Mouse (Mus musculus): ENCODE measurements at regions not wholly inside any gene's neighbourhood (a gene's known extent, or its start where the extent isn't known, plus 50 kb on each side); places are given as distances from the start of the nearest gene placed in this dataset.

- no peaks in the 10 kb centered on the region for H3K36me3 ChIP-seq
- 0 out of 2 replicates have a peak, but pooled peaks cover 2% of the 10 kb centered on the region for H3K4me1 ChIP-seq
- H3K27ac ChIP-seq (replicated peaks): no peak overlapping the region
- no peaks in the 10 kb centered on the region for H3K9me3 ChIP-seq
- no peak overlapping the region for H3K9ac ChIP-seq (replicated peaks)
- no peaks in the 10 kb centered on the region for H3K27me3 ChIP-seq
- no peak overlapping the region for H3K4me2 ChIP-seq (replicated peaks)
- ATAC-seq (ENCODE audit: low FRiP score, low read depth): no peak
- H3K4me3 ChIP-seq: no peak overlapping the region
- WGBS: 88% methylated on average over 1 of the region's 1 CpGs
Measured at GRCm38 (mm10) chr4:7195619-7196018, 1043.2 kb downstream of the Car8 start.

DNA sequence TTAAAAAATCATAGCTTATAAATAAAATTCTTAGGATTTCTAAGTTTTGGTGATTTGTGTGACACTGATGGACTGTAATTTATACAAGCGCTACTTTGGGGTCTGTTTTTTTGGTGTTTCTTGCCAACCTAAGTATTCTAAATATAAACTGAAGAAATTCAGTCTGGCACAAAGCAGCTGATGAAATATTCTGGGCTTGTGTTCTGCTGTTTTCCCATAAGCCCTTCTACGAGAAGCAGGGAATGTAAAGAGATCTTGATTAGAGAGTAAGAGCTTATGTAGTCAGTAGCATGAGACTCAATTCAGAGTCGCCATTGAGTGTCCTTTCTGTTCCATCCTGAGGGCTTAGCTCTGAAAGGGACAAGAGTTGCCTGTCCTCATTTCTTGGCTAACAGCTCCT lies 1046.9 kb downstream of the Car8 start:
- WGBS: 82% methylated on average over 3 of the region's 3 CpGs
- H3K9me3 ChIP-seq: no peaks in the 10 kb centered on the region
- H3K27me3 ChIP-seq: no peaks in the 10 kb centered on the region
- no peak for ATAC-seq (ENCODE audit: low FRiP score, low read depth)
- H3K4me3 ChIP-seq: no peak overlapping the region
- no peak overlapping the region for H3K27ac ChIP-seq (replicated peaks)
- H3K36me3 ChIP-seq: no peaks in the 10 kb centered on the region
- H3K4me1 ChIP-seq: 0 out of 2 replicates have a peak, but pooled peaks cover 2% of the 10 kb centered on the region
- no peak overlapping the region for H3K9ac ChIP-seq (replicated peaks)
- H3K4me2 ChIP-seq (replicated peaks): no peak overlapping the region

- H3K27me3 ChIP-seq: no peaks in the 10 kb centered on the region
- no peak for ATAC-seq (ENCODE audit: low FRiP score, low read depth)
- H3K9me3 ChIP-seq: no peaks in the 10 kb centered on the region
- no peak overlapping the region for H3K4me3 ChIP-seq
- no peak overlapping the region for H3K4me2 ChIP-seq (replicated peaks)
- 0 out of 2 replicates have a peak, but pooled peaks cover 2% of the 10 kb centered on the region for H3K4me1 ChIP-seq
- WGBS: 81% methylated on average over 3 of the region's 3 CpGs
- no peaks in the 10 kb centered on the region for H3K36me3 ChIP-seq
- no peak overlapping the region for H3K9ac ChIP-seq (replicated peaks)
- no peak overlapping the region for H3K27ac ChIP-seq (replicated peaks)
Measured at GRCm38 (mm10) chr4:7191228-7191627, 1047.6 kb downstream of the Car8 start.

DNA sequence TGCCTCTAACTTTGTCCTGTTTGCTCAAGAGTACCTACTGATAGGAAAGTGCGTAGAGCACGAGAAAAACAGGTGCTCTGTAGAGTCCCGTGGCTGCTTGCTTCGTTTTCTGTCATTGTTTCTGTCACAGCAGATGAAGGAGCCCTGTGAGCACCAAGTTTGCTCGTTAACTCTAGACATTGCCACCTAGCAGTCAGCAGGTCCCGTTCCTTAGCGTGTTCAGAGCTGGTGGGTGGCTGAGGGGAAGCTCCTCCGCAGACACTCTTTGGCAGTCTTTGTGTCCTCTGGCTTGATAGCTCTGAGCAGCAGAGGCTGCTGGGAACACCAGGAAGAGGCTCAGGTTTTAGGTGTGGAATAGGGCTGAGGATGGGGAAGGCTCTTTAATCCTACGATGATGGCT lies 1063.8 kb downstream of the Car8 start:
- Histone ChIP-seq H3K36me3 (no peaks in the 10 kb centered on the region), H3K4me3 (no peak overlapping the region), H3K27me3 (no peaks in the 10 kb centered on the region), H3K4me2 (replicated peaks) (no peak overlapping the region), H3K9ac (replicated peaks) (no peak overlapping the region), H3K9me3 (no peaks in the 10 kb centered on the region), H3K27ac (replicated peaks) (no peak overlapping the region), H3K4me1 (no peaks in the 10 kb centered on the region)
- ATAC-seq (ENCODE audit: low FRiP score, low read depth): no peak
- WGBS: 89% methylated on average over 9 of the region's 9 CpGs

DNA sequence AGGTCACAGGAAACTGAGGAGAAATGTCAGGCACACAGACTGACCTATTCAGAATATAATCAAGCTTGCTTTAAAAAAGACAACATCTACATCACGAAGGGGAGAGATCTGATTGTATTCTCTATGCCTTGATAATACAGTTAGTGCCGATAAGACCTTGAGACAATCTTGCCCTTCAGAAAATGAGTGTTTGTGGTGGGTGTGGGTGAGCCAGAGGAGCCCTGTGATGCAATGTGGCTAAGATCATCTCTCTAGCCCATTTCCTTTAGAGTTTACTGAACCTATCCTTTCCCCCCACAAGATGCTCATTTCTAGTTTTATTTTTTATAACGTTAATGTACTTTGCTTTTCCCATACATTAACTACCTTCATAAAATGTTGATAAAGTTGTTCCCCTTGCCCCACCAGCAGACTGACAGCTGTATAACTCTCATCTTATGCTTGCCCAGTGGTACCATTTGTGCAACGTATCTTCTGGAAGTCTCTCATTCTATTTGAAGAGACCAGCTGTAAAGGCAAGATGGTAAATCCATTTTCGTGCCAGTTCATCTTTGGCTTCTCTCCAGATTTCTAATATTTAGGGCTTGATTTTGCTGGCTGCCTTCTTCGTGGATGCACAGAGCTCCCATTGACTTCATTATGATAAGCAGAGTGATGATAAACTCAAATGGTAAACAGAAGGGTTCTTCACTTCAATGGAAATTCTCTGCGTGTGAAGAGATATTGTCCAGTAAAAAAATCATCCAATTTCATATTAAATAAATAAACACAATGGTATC lies 1066.1 kb downstream of the Car8 start:
- ATAC-seq (ENCODE audit: low FRiP score, low read depth): no peak

GRCm38 (mm10) chr4:7171637-7172417 lies 1067.0 kb downstream of the Car8 start:
- Histone ChIP-seq H3K9ac (replicated peaks) (no peak overlapping the region), H3K4me2 (replicated peaks) (no peak overlapping the region), H3K4me1 (no peaks in the 10 kb centered on the region), H3K27me3 (no peaks in the 10 kb centered on the region), H3K9me3 (no peaks in the 10 kb centered on the region), H3K27ac (replicated peaks) (no peak overlapping the region), H3K36me3 (no peaks in the 10 kb centered on the region), H3K4me3 (no peak overlapping the region)
- 88% methylated on average over 4 of the region's 4 CpGs for WGBS
- ATAC-seq (ENCODE audit: low FRiP score, low read depth): no peak

More for the DNA sequence above, 1066.1 kb downstream of the Car8 start:
- Histone ChIP-seq H3K9ac (replicated peaks) (no peak overlapping the region), H3K36me3 (no peaks in the 10 kb centered on the region), H3K27ac (replicated peaks) (no peak overlapping the region), H3K27me3 (no peaks in the 10 kb centered on the region), H3K4me2 (replicated peaks) (no peak overlapping the region), H3K4me3 (no peak overlapping the region), H3K9me3 (no peaks in the 10 kb centered on the region), H3K4me1 (no peaks in the 10 kb centered on the region)
- 86% methylated on average over 7 of the region's 7 CpGs for WGBS

- no peak overlapping the region for H3K4me2 ChIP-seq (replicated peaks)
- H3K4me1 ChIP-seq: no peaks in the 10 kb centered on the region
- no peaks in the 10 kb centered on the region for H3K36me3 ChIP-seq
- H3K27me3 ChIP-seq: no peaks in the 10 kb centered on the region
- H3K27ac ChIP-seq (replicated peaks): no peak overlapping the region
- no peak for ATAC-seq (ENCODE audit: low FRiP score, low read depth)
- no peak overlapping the region for H3K9ac ChIP-seq (replicated peaks)
- WGBS: 93% methylated on average over 4 of the region's 4 CpGs
- H3K4me3 ChIP-seq: no peak overlapping the region
- no peaks in the 10 kb centered on the region for H3K9me3 ChIP-seq
Measured at GRCm38 (mm10) chr4:7161411-7161810, 1077.4 kb downstream of the Car8 start.

DNA sequence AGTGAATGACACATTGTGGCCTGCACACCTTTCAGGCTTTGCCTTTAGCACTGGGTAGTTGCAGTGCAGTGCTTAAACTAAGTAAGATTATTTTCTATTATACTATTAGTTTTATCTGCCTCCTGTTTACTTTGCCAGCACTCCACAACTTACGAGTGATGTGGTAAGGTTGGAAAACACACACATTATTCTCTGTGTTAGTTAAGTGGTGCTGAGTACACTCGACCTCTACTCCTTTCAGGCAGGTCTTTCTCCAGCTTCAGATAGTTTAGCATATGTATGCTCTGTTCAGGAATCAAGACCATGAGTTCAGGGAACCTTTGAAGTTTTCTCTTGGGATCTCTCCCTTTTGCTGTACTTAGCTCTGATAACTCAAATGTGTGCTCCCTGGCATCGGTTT lies 1081.0 kb downstream of the Car8 start:
- no peak overlapping the region for H3K9ac ChIP-seq (replicated peaks)
- H3K27me3 ChIP-seq: no peaks in the 10 kb centered on the region
- H3K36me3 ChIP-seq: no peaks in the 10 kb centered on the region
- no peak overlapping the region for H3K4me3 ChIP-seq
- no peaks in the 10 kb centered on the region for H3K9me3 ChIP-seq
- no peak overlapping the region for H3K4me2 ChIP-seq (replicated peaks)
- no peak for ATAC-seq (ENCODE audit: low FRiP score, low read depth)
- H3K4me1 ChIP-seq: no peaks in the 10 kb centered on the region
- no peak overlapping the region for H3K27ac ChIP-seq (replicated peaks)
- 72% methylated on average over 3 of the region's 3 CpGs for WGBS

DNA sequence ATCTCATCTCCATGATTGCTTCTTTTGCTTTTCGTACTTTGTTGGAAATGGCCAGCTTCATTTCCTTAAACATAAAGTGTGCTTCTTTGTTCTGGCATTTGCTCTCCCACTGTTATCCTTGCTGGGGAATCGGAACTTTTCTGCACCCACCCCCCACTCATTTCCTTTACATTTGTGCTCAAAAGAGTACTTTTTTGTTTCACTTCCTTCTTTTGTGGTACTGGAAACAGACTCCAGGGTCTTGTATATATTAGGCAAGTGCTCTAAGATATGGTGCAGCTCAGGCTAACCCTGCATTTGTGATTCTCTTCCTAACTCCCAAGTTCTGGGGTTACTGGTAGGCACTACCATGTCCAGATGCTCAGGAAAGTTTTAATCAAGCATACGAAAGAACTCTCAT lies 1084.6 kb downstream of the Car8 start:
- no peak overlapping the region for H3K27ac ChIP-seq (replicated peaks)
- no peak for ATAC-seq (ENCODE audit: low FRiP score, low read depth)
- H3K36me3 ChIP-seq: no peaks in the 10 kb centered on the region
- H3K4me3 ChIP-seq: no peak overlapping the region
- no peaks in the 10 kb centered on the region for H3K9me3 ChIP-seq
- H3K4me1 ChIP-seq: no peaks in the 10 kb centered on the region
- no peak overlapping the region for H3K9ac ChIP-seq (replicated peaks)
- no peak overlapping the region for H3K4me2 ChIP-seq (replicated peaks)
- no peaks in the 10 kb centered on the region for H3K27me3 ChIP-seq
- WGBS: 51% methylated on average over 3 of the region's 3 CpGs

DNA sequence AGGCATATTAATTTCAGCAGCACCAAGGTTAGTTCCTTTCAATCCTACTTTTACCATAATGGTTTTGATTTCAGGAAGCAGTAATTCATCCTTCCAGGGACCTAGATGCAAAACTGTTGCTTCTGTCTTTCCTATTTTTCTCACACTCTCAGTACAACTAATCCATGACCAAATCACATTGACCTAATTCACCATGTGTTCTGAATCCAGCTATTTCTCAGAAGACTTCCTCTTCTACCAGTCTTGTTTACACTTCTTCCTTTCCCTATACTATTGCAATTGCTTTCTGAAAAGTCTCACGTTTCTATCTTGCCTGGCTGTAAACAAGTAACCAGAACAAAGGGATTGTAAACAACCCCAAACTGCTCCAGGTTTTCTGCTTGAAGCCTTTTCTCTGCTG lies 1085.0 kb downstream of the Car8 start:
- WGBS: 20% methylated on average over 1 of the region's 1 CpGs
- H3K27me3 ChIP-seq: no peaks in the 10 kb centered on the region

GRCm38 (mm10) chr4:7145756-7146155 lies 1093.1 kb downstream of the Car8 start:
- no peak for ATAC-seq (ENCODE audit: low FRiP score, low read depth)
- H3K36me3 ChIP-seq: no peaks in the 10 kb centered on the region
- H3K9ac ChIP-seq (replicated peaks): no peak overlapping the region
- no peaks in the 10 kb centered on the region for H3K27me3 ChIP-seq
- H3K4me2 ChIP-seq (replicated peaks): no peak overlapping the region
- H3K4me3 ChIP-seq: no peak overlapping the region
- H3K4me1 ChIP-seq: no peaks in the 10 kb centered on the region
- WGBS: 68% methylated on average over 2 of the region's 2 CpGs
- no peaks in the 10 kb centered on the region for H3K9me3 ChIP-seq
- H3K27ac ChIP-seq (replicated peaks): no peak overlapping the region

More for the DNA sequence above, 1085.0 kb downstream of the Car8 start:
- Histone ChIP-seq H3K4me3 (no peak overlapping the region), H3K9ac (replicated peaks) (no peak overlapping the region), H3K9me3 (no peaks in the 10 kb centered on the region), H3K4me1 (no peaks in the 10 kb centered on the region), H3K4me2 (replicated peaks) (no peak overlapping the region), H3K27ac (replicated peaks) (no peak overlapping the region), H3K36me3 (no peaks in the 10 kb centered on the region)
- ATAC-seq (ENCODE audit: low FRiP score, low read depth): no peak

DNA sequence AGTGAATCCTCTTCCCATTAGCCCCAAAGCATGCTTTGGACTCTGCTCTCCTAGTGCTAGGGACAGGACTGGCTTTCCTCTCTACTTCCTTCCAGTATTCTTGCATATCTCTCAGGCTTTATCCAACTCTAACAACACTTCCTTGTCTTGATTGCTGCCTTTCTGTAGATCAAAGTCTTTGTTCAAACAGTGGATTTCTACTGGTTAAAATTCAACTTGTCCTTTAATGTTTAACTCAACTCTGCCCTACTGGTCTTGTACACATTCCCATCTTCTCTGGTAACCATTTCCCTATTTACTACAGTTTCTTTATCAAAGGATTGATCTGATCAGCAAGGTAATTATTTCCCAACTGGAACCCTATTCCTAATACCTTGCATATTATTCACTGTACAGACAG lies 1094.6 kb downstream of the Car8 start:
- no peaks in the 10 kb centered on the region for H3K4me1 ChIP-seq
- no peak overlapping the region for H3K9ac ChIP-seq (replicated peaks)
- no peak for ATAC-seq (ENCODE audit: low FRiP score, low read depth)
- no peaks in the 10 kb centered on the region for H3K27me3 ChIP-seq
- H3K4me2 ChIP-seq (replicated peaks): no peak overlapping the region
- no peak overlapping the region for H3K4me3 ChIP-seq
- no peaks in the 10 kb centered on the region for H3K9me3 ChIP-seq
- H3K36me3 ChIP-seq: no peaks in the 10 kb centered on the region
- no peak overlapping the region for H3K27ac ChIP-seq (replicated peaks)
